Mouse (Mus musculus) megakaryocyte, embryonic 14.5 days (primary cell): ENCODE results near the gene Ercc1.

ENCODE experiments used
- FLI1 ChIP-seq: IDR thresholded peaks from 2 replicates; pipeline ENCODE4 v1.6.1; 2012; ENCODE audit warnings: low read length, inconsistent platforms, mixed read lengths
- GATA1 ChIP-seq: IDR thresholded peaks from 3 replicates; pipeline ENCODE4 v1.6.1; 2012; ENCODE audit warnings: mixed read lengths, low read length, inconsistent platforms, borderline replicate concordance

DNA sequence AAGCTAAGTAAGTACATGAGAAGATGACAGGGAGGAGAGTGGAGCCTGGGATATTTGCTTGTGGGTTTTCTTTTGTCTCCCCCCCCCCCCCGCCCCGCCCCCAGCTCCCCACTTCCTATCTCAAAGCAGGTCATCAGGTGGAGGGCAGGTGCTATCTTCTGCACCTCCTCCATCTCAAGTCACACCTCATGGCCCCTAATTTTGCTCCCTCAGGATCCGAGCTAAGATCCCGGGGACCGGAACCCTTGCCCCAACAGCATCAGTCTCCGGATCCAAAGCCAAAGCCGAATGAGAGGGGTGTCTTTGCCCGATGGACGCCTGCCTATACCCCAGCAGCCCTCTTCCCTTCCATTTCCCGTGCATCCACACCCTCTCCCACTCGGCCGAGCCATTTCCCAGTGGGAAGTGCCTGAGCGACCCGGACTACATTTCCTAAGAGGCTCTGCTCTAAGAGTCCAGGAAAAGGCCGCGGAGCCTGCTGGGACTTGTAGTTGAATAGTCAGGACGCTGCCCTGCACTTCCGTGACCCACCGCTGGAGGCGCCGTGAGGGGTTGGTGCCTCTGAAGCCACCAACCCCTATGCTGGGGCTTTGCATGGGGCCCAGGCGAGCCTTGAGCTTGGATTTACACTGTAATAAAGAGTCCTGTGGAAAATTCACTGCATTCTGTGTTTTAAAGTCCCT lies 48.9 kb upstream of the Ercc1 start:
- TF ChIP-seq FLI1 (no peak), GATA1 (no peak)
